Mouse (Mus musculus): ENCODE measurements at regions not wholly inside any gene's neighbourhood (a gene's known extent, or its start where the extent isn't known, plus 50 kb on each side); places are given as distances from the start of the nearest gene placed in this dataset.
A peak's percentile ranks its signal among the peaks of the same experiment; 100 is the strongest.

GRCm38 (mm10) chr16:52879463-52880114, 425.7 kb upstream of the Alcam start:
- Histone ChIP-seq H3K27ac (ENCODE audit: insufficient read depth, low read depth) (no peak overlapping the region), H3K4me1 (ENCODE audit: control insufficient read depth in 1 of 2, insufficient read depth in 2 of 2) (peaks cover 0 to 18% of the 10 kb centered on the region in 2 experiments; a peak in 2 of 4 replicates), H3K4me2 (ENCODE audit: insufficient read depth, low read depth, poor library complexity, severe bottlenecking) (peak overlapping the region; percentile 71; the same call in 1 of the 2 replicates), H3K79me2 (replicated peaks; ENCODE audit: control insufficient read depth, extremely low read depth, insufficient read depth, poor library complexity, severe bottlenecking) (no peaks in the 10 kb centered on the region), H3K9me3 (replicated peaks; ENCODE audit: low read length) (no peaks in the 10 kb centered on the region), H3K27me3 (replicated peaks) (no peaks in the 10 kb centered on the region), H3K9ac (ENCODE audit: insufficient read depth, low read depth) (no peak overlapping the region), H3K4me3 (replicated peaks in 1 of 3; ENCODE audit: low read depth in 2 of 3, low read length in 2 of 3, poor library complexity in 1 of 3) (no peak overlapping the region), H3K36me3 (replicated peaks in 1 of 2; ENCODE audit: control insufficient read depth in 1 of 2, insufficient read depth in 1 of 2, low read length in 1 of 2) (no peaks in the 10 kb centered on the region)
- peak; percentile 62 for DNase-seq (ENCODE audit: extremely low read depth)
- peak; percentile 62; the same call in 1 of the 2 replicates for TF ChIP-seq JUND (conservative IDR thresholded peaks at IDR 0.05; ENCODE audit: low read depth, low read length)
- no peak for TF ChIP-seq ZC3H11A (IDR thresholded peaks at IDR 0.05; ENCODE audit: low read depth, low read length)
- TF ChIP-seq RCOR1 (conservative IDR thresholded peaks at IDR 0.05; ENCODE audit: low read depth, low read length) = peak; percentile 45; the same call in 1 of the 2 replicates
- TF ChIP-seq NELFE (IDR thresholded peaks at IDR 0.05; ENCODE audit: low read depth, low read length) = no peak
- TF ChIP-seq SIN3A (IDR thresholded peaks at IDR 0.05; ENCODE audit: low read length) = no peak
- no peak for TF ChIP-seq MAZ (IDR thresholded peaks at IDR 0.05; ENCODE audit: low read depth, low read length)
- TF ChIP-seq MAFK (IDR thresholded peaks at IDR 0.05; ENCODE audit: insufficient replicate concordance, low read length) = 0 out of 2 replicates have a peak, but pooled peaks have one; percentile 31
- TF ChIP-seq ZKSCAN1 (IDR thresholded peaks at IDR 0.05; ENCODE audit: borderline replicate concordance, low read depth, low read length) = no peak
- TF ChIP-seq BHLHE40 (IDR thresholded peaks at IDR 0.05; ENCODE audit: low read depth, low read length) = peak; percentile 86
- peak; percentile 44; the same call in 1 of the 2 replicates for TF ChIP-seq MEF2A (IDR thresholded peaks at IDR 0.05; ENCODE audit: borderline replicate concordance, low read depth, low read length)
- TF ChIP-seq MAX (IDR thresholded peaks at IDR 0.05; ENCODE audit: low read length) = no peak
- TF ChIP-seq IRF4 (IDR thresholded peaks at IDR 0.05; ENCODE audit: low read depth, low read length) = peak; percentile 87
- TF ChIP-seq GABPA (IDR thresholded peaks at IDR 0.05; ENCODE audit: insufficient replicate concordance, low read depth, low read length) = no peak
- peak; percentile 80 for TF ChIP-seq ETS1 (conservative IDR thresholded peaks at IDR 0.05; ENCODE audit: low read depth, low read length)
- peak; percentile 64 for TF ChIP-seq JUN (IDR thresholded peaks at IDR 0.05; ENCODE audit: insufficient read depth, low read depth, low read length)
- TF ChIP-seq HCFC1 (IDR thresholded peaks at IDR 0.05; ENCODE audit: low read depth, low read length) = no peak
- TF ChIP-seq MXI1 (IDR thresholded peaks at IDR 0.05; ENCODE audit: low read depth, low read length) = no peak
- no peak for TF ChIP-seq CHD2 (IDR thresholded peaks at IDR 0.05; ENCODE audit: low read length)
- peak; percentile 95 for TF ChIP-seq EP300 (IDR thresholded peaks at IDR 0.05; ENCODE audit: low read length)
- dilution Hi-C loops (cut with MboI; ENCODE audit: extremely low pct_ligation_motif_present, extremely low pct_unique_long_range_greater_than_20kb, low sequenced_read_pairs) = no loop called here
- in situ Hi-C loops (cut with MboI; ENCODE audit: low pct_ligation_motif_present, low pct_unique_long_range_greater_than_20kb, low sequenced_read_pairs) = no loop called here

GRCm38 (mm10) chr16:52867833-52868232, 414.0 kb upstream of the Alcam start:
- DNase-seq (ENCODE audit: extremely low read depth) = no peak
- Histone ChIP-seq H3K27me3 (replicated peaks) (no peaks in the 10 kb centered on the region), H3K79me2 (replicated peaks; ENCODE audit: control insufficient read depth, extremely low read depth, insufficient read depth, poor library complexity, severe bottlenecking) (no peaks in the 10 kb centered on the region), H3K9me3 (replicated peaks; ENCODE audit: low read length) (no peaks in the 10 kb centered on the region), H3K4me3 (replicated peaks in 1 of 3; ENCODE audit: low read depth in 2 of 3, low read length in 2 of 3, poor library complexity in 1 of 3) (no peak overlapping the region), H3K36me3 (replicated peaks in 1 of 2; ENCODE audit: control insufficient read depth in 1 of 2, insufficient read depth in 1 of 2, low read length in 1 of 2) (no peaks in the 10 kb centered on the region), H3K27ac (ENCODE audit: insufficient read depth, low read depth) (no peak overlapping the region), H3K4me1 (ENCODE audit: control insufficient read depth in 1 of 2, insufficient read depth in 2 of 2) (no peaks in the 10 kb centered on the region), H3K4me2 (ENCODE audit: insufficient read depth, low read depth, poor library complexity, severe bottlenecking) (peak overlapping the region; percentile 3; the same call in 1 of the 2 replicates), H3K9ac (ENCODE audit: insufficient read depth, low read depth) (no peak overlapping the region)
- in situ Hi-C loops (cut with MboI; ENCODE audit: low pct_ligation_motif_present, low pct_unique_long_range_greater_than_20kb, low sequenced_read_pairs) (no loop called here), dilution Hi-C loops (cut with MboI; ENCODE audit: extremely low pct_ligation_motif_present, extremely low pct_unique_long_range_greater_than_20kb, low sequenced_read_pairs) (no loop called here)
- TF ChIP-seq CHD2 (IDR thresholded peaks at IDR 0.05; ENCODE audit: low read length) = no peak
- TF ChIP-seq MAX (IDR thresholded peaks at IDR 0.05; ENCODE audit: low read length) = no peak
- no peak for TF ChIP-seq POLR2A (IDR thresholded peaks at IDR 0.05; ENCODE audit: low read depth, low read length)
- TF ChIP-seq ZKSCAN1 (IDR thresholded peaks at IDR 0.05; ENCODE audit: borderline replicate concordance, low read depth, low read length) = no peak
- no peak for TF ChIP-seq RAD21 (IDR thresholded peaks at IDR 0.05; ENCODE audit: low read depth, low read length)
- TF ChIP-seq KAT2A (IDR thresholded peaks at IDR 0.05; ENCODE audit: insufficient replicate concordance, low read length) = no peak
- no peak for TF ChIP-seq CHD1 (IDR thresholded peaks at IDR 0.05; ENCODE audit: low read depth, low read length)
- no peak for TF ChIP-seq USF1 (IDR thresholded peaks at IDR 0.05; ENCODE audit: low read depth, low read length)
- TF ChIP-seq UBTF (IDR thresholded peaks at IDR 0.05; ENCODE audit: low read depth, low read length) = no peak
- TF ChIP-seq TCF12 (IDR thresholded peaks at IDR 0.05; ENCODE audit: low read depth, low read length) = no peak
- no peak for TF ChIP-seq JUND (conservative IDR thresholded peaks at IDR 0.05; ENCODE audit: low read depth, low read length)
- no peak for TF ChIP-seq MEF2A (IDR thresholded peaks at IDR 0.05; ENCODE audit: borderline replicate concordance, low read depth, low read length)
- TF ChIP-seq RCOR1 (conservative IDR thresholded peaks at IDR 0.05; ENCODE audit: low read depth, low read length) = no peak
- TF ChIP-seq ETS1 (conservative IDR thresholded peaks at IDR 0.05; ENCODE audit: low read depth, low read length) = no peak
- no peak for TF ChIP-seq SMC3 (IDR thresholded peaks at IDR 0.05; ENCODE audit: low read depth, low read length)
- TF ChIP-seq IRF4 (IDR thresholded peaks at IDR 0.05; ENCODE audit: low read depth, low read length) = no peak
- TF ChIP-seq NRF1 (IDR thresholded peaks at IDR 0.05; ENCODE audit: low read depth, low read length) = no peak
- no peak for TF ChIP-seq SIN3A (IDR thresholded peaks at IDR 0.05; ENCODE audit: low read length)
- TF ChIP-seq MAFK (IDR thresholded peaks at IDR 0.05; ENCODE audit: insufficient replicate concordance, low read length) = no peak
- TF ChIP-seq TBP (conservative IDR thresholded peaks at IDR 0.05; ENCODE audit: low read depth, low read length) = no peak
